Mouse (Mus musculus): ENCODE measurements around the gene Smyd3.
A peak's percentile ranks its signal among the peaks of the same experiment; 100 is the strongest.

Smyd3 gene

GRCm38 (mm10) chr1:179516941-179517712, 714 bp downstream of the Smyd3 start:
- peak; percentile 20 for DNase-seq (ENCODE audit: low spot score)

- DNase-seq (ENCODE audit: low spot score) = no peak
Measured at GRCm38 (mm10) chr1:179511895-179512294, 5.9 kb downstream of the Smyd3 start.

- DNase-seq (ENCODE audit: low spot score) = no peak
Measured at GRCm38 (mm10) chr1:179510546-179511340, 7.1 kb downstream of the Smyd3 start.

- DNase-seq (ENCODE audit: low spot score) = peak; percentile 53
Measured at GRCm38 (mm10) chr1:179506530-179507315, 11.1 kb downstream of the Smyd3 start.

GRCm38 (mm10) chr1:179502565-179502964, 15.3 kb downstream of the Smyd3 start:
- peak; percentile 56 for DNase-seq (ENCODE audit: low spot score)

GRCm38 (mm10) chr1:179499257-179499656, 18.6 kb downstream of the Smyd3 start:
- no peak for DNase-seq (ENCODE audit: low spot score)

GRCm38 (mm10) chr1:179492908-179493307, 24.9 kb downstream of the Smyd3 start:
- DNase-seq (ENCODE audit: low spot score) = no peak

GRCm38 (mm10) chr1:179488520-179488919, 29.3 kb downstream of the Smyd3 start:
- no peak for DNase-seq (ENCODE audit: low spot score)

- no peak for DNase-seq (ENCODE audit: low spot score)
Measured at GRCm38 (mm10) chr1:179487990-179488389, 29.9 kb downstream of the Smyd3 start.

- DNase-seq (ENCODE audit: low spot score) = no peak
Measured at GRCm38 (mm10) chr1:179487238-179487637, 30.6 kb downstream of the Smyd3 start.

GRCm38 (mm10) chr1:179485784-179486540, 31.9 kb downstream of the Smyd3 start:
- DNase-seq (ENCODE audit: low spot score) = no peak

GRCm38 (mm10) chr1:179480862-179481261, 37.0 kb downstream of the Smyd3 start:
- no peak for DNase-seq (ENCODE audit: low spot score)

- peak; percentile 73 for DNase-seq (ENCODE audit: low spot score)
Measured at GRCm38 (mm10) chr1:179477157-179477902, 40.5 kb downstream of the Smyd3 start.

GRCm38 (mm10) chr1:179476461-179477156, 41.2 kb downstream of the Smyd3 start:
- DNase-seq (ENCODE audit: low spot score) = peak; percentile 5

GRCm38 (mm10) chr1:179474776-179475175, 43.1 kb downstream of the Smyd3 start:
- no peak for DNase-seq (ENCODE audit: low spot score)

- DNase-seq (ENCODE audit: low spot score) = no peak
Measured at GRCm38 (mm10) chr1:179473920-179474643, 43.8 kb downstream of the Smyd3 start.

GRCm38 (mm10) chr1:179467970-179468369, 49.9 kb downstream of the Smyd3 start:
- DNase-seq (ENCODE audit: low spot score) = no peak

- no peak for DNase-seq (ENCODE audit: low spot score)
Measured at GRCm38 (mm10) chr1:179462376-179462775, 55.5 kb downstream of the Smyd3 start.

- no peak for DNase-seq (ENCODE audit: low spot score)
Measured at GRCm38 (mm10) chr1:179461019-179461814, 56.6 kb downstream of the Smyd3 start.

Measured in adipocyte (in vitro differentiated cells).